Mouse (Mus musculus) CD4-positive helper T cell, adult 2 months (primary cell): ENCODE measurements around the gene Fbxl12.

Experiments used
- DNase-seq: peaks from one replicate; pipeline ENCODE4 v3.0.0-alpha.2; 2012; ENCODE audit warnings: low read depth, missing footprints, low spot score

Gene Fbxl12

GRCm38 (mm10) chr9:20571060-20571459 lies 73.5 kb downstream of the Fbxl12 start:
- DNase-seq = no peak
